Mouse (Mus musculus) urinary bladder, postnatal 25 days (tissue): ENCODE measurements around the gene Vwa8.
"Not testable (repeated sequence)": the region's sequence is repeated elsewhere in the genome, so short reads cannot be mapped to it uniquely, and the experiment has no call there.

ENCODE experiments used
- DNase-seq: peaks from one replicate; pipeline ENCODE4 v3.0.0; 2022; ENCODE audit warnings: low spot score

The Vwa8 gene

GRCm38 (mm10) chr14:78885915-78886534 is 37.2 kb downstream of the Vwa8 start:
- no peak for DNase-seq

DNA sequence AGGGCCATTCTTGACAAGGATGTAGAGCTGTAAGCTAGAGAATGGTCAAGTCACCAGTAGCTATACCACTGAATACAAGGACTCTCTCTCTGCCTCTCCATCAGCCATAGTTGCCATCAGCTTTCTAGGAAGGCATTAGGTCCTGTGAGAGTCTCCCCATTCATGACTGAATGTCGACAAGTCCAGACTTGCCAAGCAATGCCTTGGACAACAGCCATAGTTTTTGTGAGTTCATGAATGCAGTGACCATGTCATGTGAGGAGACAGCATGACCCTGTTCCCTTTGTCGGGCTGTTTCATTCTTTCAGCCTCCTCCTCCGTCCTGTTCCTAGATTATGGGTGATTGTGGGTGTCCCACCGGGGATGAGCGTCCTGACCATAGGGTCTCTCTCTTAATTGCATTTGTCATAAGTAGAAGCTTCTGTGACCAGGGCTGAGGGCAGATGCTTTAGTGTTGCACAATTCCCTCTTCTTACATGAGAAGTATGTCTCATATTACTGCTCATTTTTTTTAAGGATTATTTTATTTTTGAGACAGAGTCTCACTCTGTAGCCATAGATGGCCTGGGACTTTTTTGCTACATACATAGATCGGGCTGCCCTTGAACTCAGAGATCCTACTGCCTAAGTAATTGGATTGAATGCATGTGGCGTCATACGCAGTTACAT is 37.8 kb downstream of the Vwa8 start:
- no peak for DNase-seq

GRCm38 (mm10) chr14:78887494-78887893 is 38.6 kb downstream of the Vwa8 start:
- not testable (repeated sequence) for DNase-seq

GRCm38 (mm10) chr14:78895496-78895895 is 46.6 kb downstream of the Vwa8 start:
- no peak for DNase-seq

- DNase-seq: no peak
Observed at GRCm38 (mm10) chr14:78896252-78896651, 47.4 kb downstream of the Vwa8 start.

DNA sequence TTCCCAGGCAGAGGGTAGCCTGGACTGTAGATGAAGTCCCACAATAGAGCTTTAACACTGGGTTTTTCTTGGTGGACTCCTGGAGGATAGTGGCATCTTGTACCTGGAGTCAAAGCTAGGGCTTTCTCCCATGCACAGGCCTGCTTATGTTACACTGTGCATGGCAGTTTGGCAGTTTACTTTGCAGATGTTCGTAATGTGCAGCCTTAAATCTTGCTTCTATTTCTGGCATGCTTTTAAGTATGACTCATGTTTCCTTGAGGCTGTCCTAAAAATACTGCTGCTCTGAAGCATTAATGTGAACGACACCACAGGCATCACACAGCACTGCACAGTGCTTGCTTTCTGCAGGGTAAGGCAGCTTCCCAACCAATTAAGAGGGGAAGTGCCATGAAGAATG is 51.9 kb downstream of the Vwa8 start:
- no peak for DNase-seq

- DNase-seq: no peak
Observed at GRCm38 (mm10) chr14:78908205-78908863, 59.5 kb downstream of the Vwa8 start.

- DNase-seq: no peak
Observed at GRCm38 (mm10) chr14:78912076-78912475, 63.2 kb downstream of the Vwa8 start.

DNA sequence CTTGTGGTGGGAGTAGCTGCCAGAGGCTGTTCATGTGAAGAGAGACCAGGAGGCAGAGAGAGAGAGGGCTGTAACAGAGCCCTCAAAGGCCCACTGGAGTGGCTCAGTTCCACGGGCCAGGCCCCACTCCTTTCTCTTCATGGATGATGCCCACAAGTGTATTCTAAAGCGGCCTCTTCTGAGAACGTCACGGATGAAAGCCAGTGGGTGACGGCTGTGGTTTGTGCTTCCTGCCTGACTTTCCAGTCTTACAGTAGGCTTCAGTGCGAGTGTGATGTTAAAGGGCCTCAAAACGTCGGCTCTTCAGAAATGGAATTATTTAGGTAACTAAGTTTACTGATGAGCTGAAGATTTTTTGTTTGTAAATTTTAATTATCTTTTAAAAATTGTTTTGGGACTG is 65.3 kb downstream of the Vwa8 start:
- no peak for DNase-seq

- no peak for DNase-seq
Observed at GRCm38 (mm10) chr14:78916691-78917090, 67.8 kb downstream of the Vwa8 start.

DNA sequence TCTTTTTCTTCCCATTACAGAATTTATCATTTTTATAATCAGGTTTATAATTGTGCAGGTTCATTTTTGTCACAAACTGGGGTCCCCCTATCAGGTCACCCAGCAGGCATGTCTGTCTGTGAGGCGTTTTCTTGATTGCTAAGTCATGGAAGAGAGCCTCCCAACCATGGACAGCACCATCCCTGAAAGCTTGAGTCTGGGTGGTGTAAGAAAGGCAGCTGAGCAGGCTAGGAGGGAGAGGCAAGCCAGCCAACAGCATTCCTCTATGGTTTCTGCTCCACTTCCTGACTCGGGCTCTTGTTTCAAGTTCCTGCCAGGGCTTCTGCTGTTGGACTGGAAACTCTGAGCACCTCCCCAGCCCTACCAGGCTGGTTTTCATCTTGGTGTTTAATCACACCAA is 72.4 kb downstream of the Vwa8 start:
- DNase-seq: no peak

GRCm38 (mm10) chr14:78923631-78924030 is 74.8 kb downstream of the Vwa8 start:
- no peak for DNase-seq

GRCm38 (mm10) chr14:78924755-78925537 is 76.1 kb downstream of the Vwa8 start:
- no peak for DNase-seq

DNA sequence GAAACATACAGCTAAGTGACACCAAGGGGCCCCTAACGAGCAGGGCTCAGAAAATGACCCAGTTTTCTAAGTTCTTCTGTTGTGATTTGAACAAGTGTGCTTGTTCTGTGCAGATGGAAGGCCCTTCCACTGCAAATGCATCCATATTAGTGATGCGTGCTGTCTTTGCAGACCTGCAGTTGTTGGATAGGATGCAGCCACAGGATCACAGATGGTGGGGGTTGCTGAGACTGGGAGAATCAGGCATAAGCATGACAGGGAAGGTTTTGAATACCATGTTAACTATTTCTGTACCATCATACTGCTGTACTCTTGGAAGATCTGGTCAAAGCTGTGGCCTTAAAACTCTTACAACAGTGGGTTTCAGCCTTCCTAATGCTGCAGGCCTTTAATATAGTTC is 83.2 kb downstream of the Vwa8 start:
- no peak for DNase-seq

DNA sequence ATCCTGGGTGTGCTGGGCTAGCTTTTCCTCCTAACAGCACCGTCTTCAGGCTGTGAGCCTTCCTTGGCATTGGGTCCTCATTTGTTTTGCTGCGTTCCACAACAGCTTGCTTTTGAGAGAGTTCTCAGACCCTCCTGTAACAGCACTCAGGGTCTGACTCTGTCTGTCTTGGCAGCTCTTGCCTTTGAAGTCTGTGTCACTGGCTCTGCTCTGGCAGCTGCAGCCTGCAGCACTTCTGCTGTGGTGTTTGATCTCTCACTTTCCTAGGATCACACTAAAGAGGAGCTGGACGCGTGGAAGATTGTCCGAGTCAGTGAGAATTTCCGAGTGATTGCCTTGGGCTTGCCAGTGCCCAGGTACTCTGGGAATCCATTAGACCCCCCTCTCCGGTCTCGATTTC is 84.5 kb downstream of the Vwa8 start:
- DNase-seq: no peak

DNA sequence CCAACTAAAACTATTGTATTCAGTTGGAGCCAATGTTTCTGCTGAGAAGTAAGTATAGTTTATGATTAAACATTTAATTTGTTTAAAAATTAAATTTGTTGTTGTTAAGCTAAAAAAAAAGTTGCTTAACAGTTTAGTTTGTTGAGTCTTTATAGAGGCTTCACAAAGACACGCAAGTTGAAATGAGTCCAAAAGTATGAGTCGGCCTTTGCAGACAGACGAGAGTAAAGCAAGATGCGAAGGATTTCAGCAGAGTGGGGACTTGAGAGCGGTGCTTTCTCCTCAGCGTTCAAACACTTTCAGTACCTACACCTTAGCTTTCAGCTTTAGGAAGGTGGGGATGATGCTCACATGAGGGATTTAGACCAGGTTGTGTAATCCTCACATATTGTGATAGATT is 85.7 kb downstream of the Vwa8 start:
- DNase-seq: no peak

GRCm38 (mm10) chr14:78935796-78936195 is 86.9 kb downstream of the Vwa8 start:
- no peak for DNase-seq

GRCm38 (mm10) chr14:78941741-78942475 is 93.1 kb downstream of the Vwa8 start:
- DNase-seq: no peak

GRCm38 (mm10) chr14:78955745-78956144 is 106.9 kb downstream of the Vwa8 start:
- DNase-seq: no peak

GRCm38 (mm10) chr14:78970621-78971020 is 121.8 kb downstream of the Vwa8 start:
- DNase-seq: no peak

- DNase-seq: no peak
Observed at GRCm38 (mm10) chr14:78972424-78972823, 123.6 kb downstream of the Vwa8 start.

DNA sequence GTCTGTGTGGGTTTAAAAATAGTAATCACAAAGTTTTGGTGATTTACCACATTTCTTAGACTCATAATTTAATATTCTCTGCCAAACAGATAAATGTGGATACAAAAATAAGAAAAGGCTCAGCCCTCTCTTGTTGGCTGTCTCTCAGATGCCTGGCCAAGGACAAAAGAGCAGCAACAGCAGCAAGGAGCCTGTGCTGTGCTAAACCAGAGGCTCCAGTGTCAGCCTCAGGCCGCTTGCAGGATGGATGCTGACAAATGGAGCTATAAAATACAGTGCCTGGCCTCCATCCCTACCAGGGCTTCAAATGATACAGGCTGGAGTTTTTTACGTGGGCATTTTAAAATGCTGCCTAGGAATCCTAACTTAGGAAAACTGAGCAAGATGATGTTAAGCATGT is 134.3 kb downstream of the Vwa8 start:
- DNase-seq: no peak
